Mouse (Mus musculus): ENCODE data around the gene Eif2s1. TPM values are rescaled to one million over a fixed set of nuclear protein-coding genes. Genes with fewer than 3 reads are reported as not detected.
"Not testable (repeated sequence)": the region's sequence is repeated elsewhere in the genome, so short reads cannot be mapped to it uniquely, and the experiment has no call there.

The Eif2s1 gene
- polyA plus RNA-seq, 1 experiment from 2014 or later: 77.6 TPM

DNA sequence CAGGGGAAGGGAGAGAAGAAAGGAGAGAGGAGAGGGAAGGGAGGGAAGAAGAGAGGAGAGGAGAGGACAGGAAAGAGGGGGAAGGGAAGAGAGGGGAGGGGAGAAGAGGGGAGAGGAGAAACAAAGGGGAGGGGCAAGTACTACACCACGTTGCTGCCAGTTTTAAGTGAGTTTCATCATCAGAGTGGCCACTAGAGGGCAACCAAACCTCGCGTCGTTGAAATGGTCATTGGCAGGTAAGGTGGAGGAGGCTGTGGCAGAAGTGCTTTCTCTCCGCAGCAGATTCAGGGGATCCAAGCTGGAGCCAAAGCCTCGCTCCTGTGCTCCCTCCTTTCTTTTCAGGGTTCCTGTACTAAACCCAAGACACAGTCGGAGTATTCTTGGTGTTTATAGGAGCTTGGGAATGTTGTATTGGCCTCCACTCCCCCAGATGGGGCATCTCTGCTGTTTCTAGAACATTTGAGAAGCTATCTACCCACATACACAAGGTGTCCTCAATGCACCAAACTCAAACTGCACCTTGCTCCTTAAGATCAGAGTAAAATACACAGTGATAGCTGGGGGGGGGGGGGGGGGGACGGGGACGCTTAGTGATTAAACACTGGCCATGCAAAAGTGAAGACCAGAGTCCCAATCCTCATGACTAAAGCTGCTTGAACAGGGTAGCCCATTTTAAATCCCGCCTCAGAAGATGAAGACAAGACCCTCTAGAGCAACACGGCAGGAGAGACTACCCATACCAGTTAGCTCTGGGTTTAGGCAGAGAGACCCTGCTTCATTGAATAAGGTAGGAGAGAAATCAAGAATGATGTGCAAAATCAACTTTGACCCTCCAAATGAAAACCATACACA lies 56.8 kb downstream of the Eif2s1 start:
- Histone ChIP-seq H3K9ac (ENCODE audit: low read depth, low read length) (no peak overlapping the region), H3K4me2 (replicated peaks; ENCODE audit: low read depth) (peak overlapping the region; percentile 52), H3K27me3 (replicated peaks; ENCODE audit: control insufficient read depth, insufficient read depth, low read length) (no peaks in the 10 kb centered on the region), H3K36me3 (ENCODE audit: control insufficient read depth, insufficient read depth) (no peaks in the 10 kb centered on the region), H3K9me3 (ENCODE audit: control insufficient read depth) (no peaks in the 10 kb centered on the region), H3K4me1 (replicated peaks; ENCODE audit: control insufficient read depth, insufficient read depth, low read length) (no peaks in the 10 kb centered on the region), H3K4me3 (ENCODE audit: low read depth, low read length) (no peak overlapping the region), H3K27ac (ENCODE audit: low read depth, low read length) (no peak overlapping the region)
- TF ChIP-seq CTCF (IDR thresholded peaks at IDR 0.05; ENCODE audit: low read depth): peak; percentile 92
- 13% methylated on average over 11 of the region's 11 CpGs for WGBS
- ATAC-seq: 0 out of 2 replicates have a peak, but pooled peaks have one; percentile 11

- Histone ChIP-seq H3K4me1 (replicated peaks; ENCODE audit: control insufficient read depth, insufficient read depth, low read length) (no peaks in the 10 kb centered on the region), H3K27me3 (replicated peaks; ENCODE audit: control insufficient read depth, insufficient read depth, low read length) (no peaks in the 10 kb centered on the region), H3K36me3 (ENCODE audit: control insufficient read depth, insufficient read depth) (no peaks in the 10 kb centered on the region), H3K9ac (ENCODE audit: low read depth, low read length) (no peak overlapping the region), H3K4me2 (replicated peaks; ENCODE audit: low read depth) (peak overlapping the region; percentile 52), H3K4me3 (ENCODE audit: low read depth, low read length) (no peak overlapping the region), H3K9me3 (ENCODE audit: control insufficient read depth) (no peaks in the 10 kb centered on the region), H3K27ac (ENCODE audit: low read depth, low read length) (no peak overlapping the region)
- peak; percentile 67 for ATAC-seq
- peak; percentile 97 for TF ChIP-seq CTCF (IDR thresholded peaks at IDR 0.05; ENCODE audit: low read depth)
- 21% methylated on average over 16 of the region's 16 CpGs for WGBS
Measured at GRCm38 (mm10) chr12:78919079-78919712, 57.6 kb downstream of the Eif2s1 start.

DNA sequence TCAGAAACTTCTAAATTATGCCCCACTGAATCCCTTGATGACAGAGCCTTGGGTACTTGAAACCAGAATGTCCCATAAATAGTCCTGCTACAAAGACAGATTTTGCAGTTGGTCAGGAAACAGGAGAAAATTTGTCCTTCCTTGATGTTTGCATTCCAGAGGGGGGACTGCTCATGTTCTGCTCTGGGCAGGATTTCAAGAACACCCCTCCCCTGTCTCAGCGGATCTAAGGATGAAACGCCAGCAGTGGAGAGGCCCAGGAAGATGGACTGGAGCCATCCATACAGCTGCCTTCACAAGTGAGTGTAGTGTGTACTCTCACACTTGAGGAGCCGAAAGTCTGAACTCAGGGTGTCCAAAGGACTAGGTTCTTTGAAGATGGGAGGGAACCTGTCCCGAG lies 59.8 kb downstream of the Eif2s1 start:
- WGBS: 65% methylated on average over 4 of the region's 4 CpGs
- Histone ChIP-seq H3K4me2 (replicated peaks; ENCODE audit: low read depth) (no peak overlapping the region), H3K36me3 (ENCODE audit: control insufficient read depth, insufficient read depth) (no peaks in the 10 kb centered on the region), H3K9me3 (ENCODE audit: control insufficient read depth) (no peaks in the 10 kb centered on the region), H3K4me1 (replicated peaks; ENCODE audit: control insufficient read depth, insufficient read depth, low read length) (no peaks in the 10 kb centered on the region), H3K27me3 (replicated peaks; ENCODE audit: control insufficient read depth, insufficient read depth, low read length) (no peaks in the 10 kb centered on the region), H3K27ac (ENCODE audit: low read depth, low read length) (no peak overlapping the region), H3K9ac (ENCODE audit: low read depth, low read length) (no peak overlapping the region), H3K4me3 (ENCODE audit: low read depth, low read length) (no peak overlapping the region)
- TF ChIP-seq CTCF (IDR thresholded peaks at IDR 0.05; ENCODE audit: low read depth): no peak
- no peak for ATAC-seq

DNA sequence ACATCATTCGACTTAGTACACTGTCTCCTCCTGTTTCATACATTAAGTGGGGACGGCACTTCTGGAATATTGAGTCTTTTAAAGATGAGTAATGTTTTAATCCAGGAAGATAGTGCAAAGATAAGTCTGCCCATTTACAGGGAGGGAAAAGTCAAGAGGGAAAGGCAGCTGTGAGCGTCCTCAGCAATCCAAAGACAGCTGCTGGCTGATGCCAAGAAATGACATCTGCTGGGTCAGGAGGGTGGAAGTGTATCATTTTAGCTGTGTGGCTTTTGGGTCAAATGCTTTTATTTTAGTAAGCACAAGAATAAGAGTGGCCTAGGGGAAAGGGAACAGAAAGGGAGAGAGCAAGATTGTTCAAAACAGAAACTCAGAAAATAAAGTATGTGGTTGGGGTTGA lies 60.4 kb downstream of the Eif2s1 start:
- 65% methylated on average over 3 of the region's 3 CpGs for WGBS
- TF ChIP-seq CTCF (IDR thresholded peaks at IDR 0.05; ENCODE audit: low read depth): no peak
- no peak for ATAC-seq

GRCm38 (mm10) chr12:78922977-78923376 lies 61.4 kb downstream of the Eif2s1 start:
- not testable (repeated sequence) for ATAC-seq; H3K9ac ChIP-seq (ENCODE audit: low read depth, low read length)

More for the DNA sequence above, 60.4 kb downstream of the Eif2s1 start:
- no peaks in the 10 kb centered on the region for H3K9me3 ChIP-seq (ENCODE audit: control insufficient read depth)
- no peak overlapping the region for H3K4me3 ChIP-seq (ENCODE audit: low read depth, low read length)
- H3K9ac ChIP-seq (ENCODE audit: low read depth, low read length): no peak overlapping the region
- no peak overlapping the region for H3K4me2 ChIP-seq (replicated peaks; ENCODE audit: low read depth)
- no peaks in the 10 kb centered on the region for H3K36me3 ChIP-seq (ENCODE audit: control insufficient read depth, insufficient read depth)
- no peak overlapping the region for H3K27ac ChIP-seq (ENCODE audit: low read depth, low read length)
- no peaks in the 10 kb centered on the region for H3K4me1 ChIP-seq (replicated peaks; ENCODE audit: control insufficient read depth, insufficient read depth, low read length)
- no peaks in the 10 kb centered on the region for H3K27me3 ChIP-seq (replicated peaks; ENCODE audit: control insufficient read depth, insufficient read depth, low read length)

DNA sequence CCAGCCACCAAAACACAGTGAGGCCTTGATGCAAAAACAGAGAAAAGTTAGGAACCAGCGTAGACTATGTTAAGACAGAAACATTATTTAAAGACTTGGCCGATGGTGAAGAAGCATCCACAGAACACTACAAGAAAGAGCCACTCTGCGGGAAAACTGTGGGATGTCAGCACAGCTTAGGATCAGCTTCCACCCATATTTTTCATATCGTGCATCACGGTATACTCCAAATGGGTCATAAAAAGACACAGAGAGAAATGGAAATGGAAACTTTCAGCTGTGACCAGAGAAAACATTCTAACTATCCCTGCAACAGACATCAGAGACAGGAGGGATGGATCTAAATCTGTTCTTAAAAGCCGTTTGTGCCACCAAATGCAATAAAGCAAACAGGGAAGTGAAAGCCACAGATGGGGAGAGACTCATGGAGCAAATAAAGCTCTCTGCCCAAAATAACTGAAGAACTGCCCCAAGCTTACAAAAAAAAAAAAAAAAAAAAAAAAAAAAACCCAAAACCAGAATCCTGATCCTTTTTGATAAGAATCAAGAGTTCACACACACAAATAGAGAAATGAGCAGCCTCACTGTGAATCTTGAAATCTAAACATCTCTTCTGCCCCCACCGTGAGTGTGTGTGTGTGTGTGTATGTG lies 62.0 kb downstream of the Eif2s1 start:
- TF ChIP-seq CTCF (IDR thresholded peaks at IDR 0.05; ENCODE audit: low read depth): no peak
- Histone ChIP-seq H3K4me3 (ENCODE audit: low read depth, low read length) (no peak overlapping the region), H3K9me3 (ENCODE audit: control insufficient read depth) (no peaks in the 10 kb centered on the region), H3K4me1 (replicated peaks; ENCODE audit: control insufficient read depth, insufficient read depth, low read length) (no peaks in the 10 kb centered on the region), H3K27me3 (replicated peaks; ENCODE audit: control insufficient read depth, insufficient read depth, low read length) (no peaks in the 10 kb centered on the region), H3K27ac (ENCODE audit: low read depth, low read length) (no peak overlapping the region), H3K9ac (ENCODE audit: low read depth, low read length) (no peak overlapping the region), H3K36me3 (ENCODE audit: control insufficient read depth, insufficient read depth) (no peaks in the 10 kb centered on the region), H3K4me2 (replicated peaks; ENCODE audit: low read depth) (no peak overlapping the region)
- WGBS: 80% methylated on average over 7 of the region's 7 CpGs
- ATAC-seq: no peak

More at GRCm38 (mm10) chr12:78922977-78923376, 61.4 kb downstream of the Eif2s1 start:
- not testable (repeated sequence) for H3K36me3 ChIP-seq (ENCODE audit: control insufficient read depth, insufficient read depth); H3K4me2 ChIP-seq (replicated peaks; ENCODE audit: low read depth); H3K27me3 ChIP-seq (replicated peaks; ENCODE audit: control insufficient read depth, insufficient read depth, low read length); H3K4me3 ChIP-seq (ENCODE audit: low read depth, low read length); H3K4me1 ChIP-seq (replicated peaks; ENCODE audit: control insufficient read depth, insufficient read depth, low read length); H3K9me3 ChIP-seq (ENCODE audit: control insufficient read depth); H3K27ac ChIP-seq (ENCODE audit: low read depth, low read length)

All from intestine, postnatal 0 days (tissue).